Mouse (Mus musculus) forebrain, embryonic 13.5 days (tissue): ENCODE data around the gene Arpc4. TPM values are rescaled to one million over a fixed set of nuclear protein-coding genes. Genes with fewer than 3 reads are reported as not detected.
A peak's percentile ranks its signal among the peaks of the same experiment; 100 is the strongest.

Source experiments
- ATAC-seq: fragments of 200-750 bp; cut with Nextera tagmentation; 2 replicates; pipeline ENCODE4 v1.8.0; 2017
- H3K27ac ChIP-seq: fragments of 300-500 bp; sonication (generic); 2 replicates; pipeline ENCODE4 v1.5.1; 2015; ENCODE audit warnings: inconsistent platforms, mild to moderate bottlenecking, moderate library complexity
- H3K27me3 ChIP-seq: fragments of 300-500 bp; sonication (generic); 2 replicates; pipeline ENCODE4 v1.6.1; 2015; ENCODE audit warnings: mild to moderate bottlenecking, inconsistent platforms
- H3K36me3 ChIP-seq: fragments of 300-500 bp; sonication (generic); 2 replicates; pipeline ENCODE4 v1.6.1; 2015; ENCODE audit warnings: mild to moderate bottlenecking, inconsistent platforms; ENCODE audit not compliant: poor library complexity, severe bottlenecking
- H3K4me1 ChIP-seq: fragments of 300-500 bp; sonication (generic); 2 replicates; pipeline ENCODE4 v1.6.1; 2015; ENCODE audit warnings: inconsistent platforms
- H3K4me2 ChIP-seq: fragments of 300-500 bp; sonication (generic); 2 replicates; pipeline ENCODE4 v1.6.1; 2015; ENCODE audit warnings: inconsistent platforms, mild to moderate bottlenecking, moderate library complexity
- H3K4me3 ChIP-seq: fragments of 300-500 bp; sonication (generic); 2 replicates; pipeline ENCODE4 v1.5.1; 2015; ENCODE audit warnings: mild to moderate bottlenecking, inconsistent platforms
- H3K9ac ChIP-seq: fragments of 300-500 bp; sonication (generic); 2 replicates; pipeline ENCODE4 v1.6.1; 2015; ENCODE audit warnings: mild to moderate bottlenecking, inconsistent platforms
- H3K9me3 ChIP-seq: fragments of 300-500 bp; sonication (generic); replicated peaks from 2 replicates; pipeline ENCODE4 v1.6.1; 2016; ENCODE audit warnings: inconsistent platforms
- WGBS: fragments of 180-500 bp; shearing (Covaris S2); methylation state at CpG from one replicate; pipeline ENCODE4 v1.1.7; 2015; 5-methylcytosine and 5-hydroxymethylcytosine counted together
- polyA plus RNA-seq: library from polyadenylated mRNA; unstranded; fragments of >200 nt; fragmentation: Nextera tagmentation; extraction: Ambion mirVana; gene quantifications from 2 replicates; pipeline ENCODE4 v1.2.1, GENCODE M21; 2015

The Arpc4 gene
- polyA plus RNA-seq, 1 experiment from 2014 or later: 368 TPM

- H3K4me1 ChIP-seq: peaks cover 13% of the 10 kb centered on the region
- no peak for ATAC-seq
- H3K9me3 ChIP-seq: no peaks in the 10 kb centered on the region
- no peak overlapping the region for H3K4me2 ChIP-seq
- peaks cover 30% of the 10 kb centered on the region for H3K36me3 ChIP-seq
- H3K27ac ChIP-seq: no peak overlapping the region
- WGBS: 83% methylated on average over 5 of the region's 5 CpGs
- H3K27me3 ChIP-seq: no peaks in the 10 kb centered on the region
- H3K9ac ChIP-seq: no peak overlapping the region
- H3K4me3 ChIP-seq: no peak overlapping the region
Measured at GRCm38 (mm10) chr6:113416416-113416815, 38.5 kb downstream of the Arpc4 start.

- Histone ChIP-seq H3K4me1 (peaks cover 13% of the 10 kb centered on the region), H3K9ac (peak overlapping the region; percentile 73), H3K27ac (no peak overlapping the region), H3K4me2 (peak overlapping the region; percentile 74), H3K36me3 (peaks cover 24% of the 10 kb centered on the region), H3K27me3 (no peaks in the 10 kb centered on the region), H3K9me3 (no peaks in the 10 kb centered on the region), H3K4me3 (peak overlapping the region; percentile 58)
- ATAC-seq: peak; percentile 58
- WGBS: 14% methylated on average over 16 of the region's 16 CpGs
Measured at GRCm38 (mm10) chr6:113418441-113419198, 40.7 kb downstream of the Arpc4 start.

- peaks cover 13% of the 10 kb centered on the region for H3K4me1 ChIP-seq
- peak; percentile 99 for ATAC-seq
- H3K27me3 ChIP-seq: no peaks in the 10 kb centered on the region
- H3K4me3 ChIP-seq: peak within 1 kb of the TSS; percentile 58
- WGBS: under 1% methylated on average over 25 of the region's 25 CpGs
- H3K36me3 ChIP-seq: peaks cover 24% of the 10 kb centered on the region
- H3K9me3 ChIP-seq: no peaks in the 10 kb centered on the region
- peak within 1 kb of the TSS; percentile 74 for H3K4me2 ChIP-seq
- H3K27ac ChIP-seq: no peak within 1 kb of the TSS
- H3K9ac ChIP-seq: peak within 1 kb of the TSS; percentile 73
Measured at GRCm38 (mm10) chr6:113419199-113419587, 41.3 kb downstream of the Arpc4 start, which contains the start of gene Rpusd3. TSS of gene Rpusd3 (minus strand) at chr6:113419340.

GRCm38 (mm10) chr6:113423000-113423399, 45.1 kb downstream of the Arpc4 start:
- Histone ChIP-seq H3K27ac (no peak overlapping the region), H3K4me1 (peaks cover 7% of the 10 kb centered on the region), H3K9ac (no peak overlapping the region), H3K27me3 (0 out of 2 replicates have a peak, but pooled peaks cover 5% of the 10 kb centered on the region), H3K4me3 (no peak overlapping the region), H3K4me2 (no peak overlapping the region), H3K36me3 (no peaks in the 10 kb centered on the region), H3K9me3 (peaks cover 5% of the 10 kb centered on the region)
- ATAC-seq: no peak
- 79% methylated on average over 4 of the region's 4 CpGs for WGBS

- ATAC-seq: no peak
- no peaks in the 10 kb centered on the region for H3K4me1 ChIP-seq
- H3K27me3 ChIP-seq: 0 out of 2 replicates have a peak, but pooled peaks cover 5% of the 10 kb centered on the region
- H3K4me3 ChIP-seq: no peak overlapping the region
- H3K9me3 ChIP-seq: peaks cover 5% of the 10 kb centered on the region
- no peaks in the 10 kb centered on the region for H3K36me3 ChIP-seq
- 83% methylated on average over 7 of the region's 7 CpGs for WGBS
- no peak overlapping the region for H3K4me2 ChIP-seq
- H3K9ac ChIP-seq: no peak overlapping the region
- H3K27ac ChIP-seq: no peak overlapping the region
Measured at GRCm38 (mm10) chr6:113424187-113424586, 46.3 kb downstream of the Arpc4 start.

GRCm38 (mm10) chr6:113426696-113427095, 48.8 kb downstream of the Arpc4 start:
- Histone ChIP-seq H3K27me3 (0 out of 2 replicates have a peak, but pooled peaks cover 5% of the 10 kb centered on the region), H3K4me1 (no peaks in the 10 kb centered on the region), H3K27ac (no peak overlapping the region), H3K9me3 (peaks cover 5% of the 10 kb centered on the region), H3K4me3 (no peak overlapping the region), H3K36me3 (no peaks in the 10 kb centered on the region), H3K4me2 (no peak overlapping the region), H3K9ac (no peak overlapping the region)
- no peak for ATAC-seq
- 91% methylated on average over 4 of the region's 4 CpGs for WGBS

GRCm38 (mm10) chr6:113427397-113427796, 49.5 kb downstream of the Arpc4 start:
- peaks cover 5% of the 10 kb centered on the region for H3K9me3 ChIP-seq
- ATAC-seq: no peak
- WGBS: 68% methylated on average over 3 of the region's 3 CpGs
- H3K27ac ChIP-seq: no peak overlapping the region
- H3K4me2 ChIP-seq: no peak overlapping the region
- H3K4me1 ChIP-seq: no peaks in the 10 kb centered on the region
- H3K9ac ChIP-seq: no peak overlapping the region
- H3K36me3 ChIP-seq: no peaks in the 10 kb centered on the region
- 0 out of 2 replicates have a peak, but pooled peaks cover 5% of the 10 kb centered on the region for H3K27me3 ChIP-seq
- H3K4me3 ChIP-seq: no peak overlapping the region

- peaks cover 5% of the 10 kb centered on the region for H3K9me3 ChIP-seq
- H3K4me2 ChIP-seq: no peak overlapping the region
- H3K4me1 ChIP-seq: no peaks in the 10 kb centered on the region
- H3K27ac ChIP-seq: no peak overlapping the region
- no peak overlapping the region for H3K4me3 ChIP-seq
- H3K27me3 ChIP-seq: 0 out of 2 replicates have a peak, but pooled peaks cover 5% of the 10 kb centered on the region
- no peak for ATAC-seq
- no peak overlapping the region for H3K9ac ChIP-seq
- H3K36me3 ChIP-seq: no peaks in the 10 kb centered on the region
- 93% methylated on average over 16 of the region's 16 CpGs for WGBS
Measured at GRCm38 (mm10) chr6:113428006-113428405, 50.1 kb downstream of the Arpc4 start.

GRCm38 (mm10) chr6:113429965-113430364, 52.0 kb downstream of the Arpc4 start:
- 87% methylated on average over 3 of the region's 3 CpGs for WGBS

GRCm38 (mm10) chr6:113430846-113431245, 52.9 kb downstream of the Arpc4 start:
- ATAC-seq: no peak
- no peak overlapping the region for H3K4me3 ChIP-seq
- 52% methylated on average over 3 of the region's 3 CpGs for WGBS

More at GRCm38 (mm10) chr6:113429965-113430364, 52.0 kb downstream of the Arpc4 start:
- H3K27ac ChIP-seq: no peak overlapping the region
- H3K36me3 ChIP-seq: no peaks in the 10 kb centered on the region
- ATAC-seq: no peak
- H3K27me3 ChIP-seq: 0 out of 2 replicates have a peak, but pooled peaks cover 5% of the 10 kb centered on the region
- no peak overlapping the region for H3K4me2 ChIP-seq
- no peak overlapping the region for H3K9ac ChIP-seq
- H3K9me3 ChIP-seq: peaks cover 5% of the 10 kb centered on the region
- no peaks in the 10 kb centered on the region for H3K4me1 ChIP-seq
- no peak overlapping the region for H3K4me3 ChIP-seq

GRCm38 (mm10) chr6:113431801-113432200, 53.9 kb downstream of the Arpc4 start:
- no peak for ATAC-seq
- H3K27me3 ChIP-seq: no peaks in the 10 kb centered on the region
- peaks cover 5% of the 10 kb centered on the region for H3K9me3 ChIP-seq
- 65% methylated on average over 3 of the region's 3 CpGs for WGBS
- H3K9ac ChIP-seq: no peak overlapping the region
- no peaks in the 10 kb centered on the region for H3K4me1 ChIP-seq
- no peak overlapping the region for H3K4me3 ChIP-seq
- H3K36me3 ChIP-seq: no peaks in the 10 kb centered on the region
- H3K27ac ChIP-seq: no peak overlapping the region
- H3K4me2 ChIP-seq: no peak overlapping the region

More at GRCm38 (mm10) chr6:113430846-113431245, 52.9 kb downstream of the Arpc4 start:
- Histone ChIP-seq H3K36me3 (no peaks in the 10 kb centered on the region), H3K27ac (no peak overlapping the region), H3K9me3 (peaks cover 5% of the 10 kb centered on the region), H3K27me3 (no peaks in the 10 kb centered on the region), H3K4me2 (no peak overlapping the region), H3K4me1 (no peaks in the 10 kb centered on the region), H3K9ac (no peak overlapping the region)

GRCm38 (mm10) chr6:113433661-113434060, 55.7 kb downstream of the Arpc4 start:
- Histone ChIP-seq H3K27ac (no peak overlapping the region), H3K4me2 (no peak overlapping the region), H3K27me3 (no peaks in the 10 kb centered on the region), H3K4me1 (no peaks in the 10 kb centered on the region), H3K36me3 (no peaks in the 10 kb centered on the region), H3K9me3 (no peaks in the 10 kb centered on the region), H3K4me3 (no peak overlapping the region), H3K9ac (no peak overlapping the region)
- 85% methylated on average over 3 of the region's 3 CpGs for WGBS
- ATAC-seq: no peak
